Mouse (Mus musculus): ENCODE measurements at regions not wholly inside any gene's neighbourhood (a gene's known extent, or its start where the extent isn't known, plus 50 kb on each side); places are given as distances from the start of the nearest gene placed in this dataset.

- DNase-seq (ENCODE audit: extremely low spot score in 1 of 2, low spot score in 1 of 2), result peak in 1 of 2 experiments; percentile 9
Measured at GRCm38 (mm10) chr3:149246935-149247625, 256.7 kb upstream of the Adgrl2 start.

GRCm38 (mm10) chr3:149239664-149240063 is 249.3 kb upstream of the Adgrl2 start:
- DNase-seq (ENCODE audit: extremely low spot score in 1 of 2, low spot score in 1 of 2), result no peak

DNA sequence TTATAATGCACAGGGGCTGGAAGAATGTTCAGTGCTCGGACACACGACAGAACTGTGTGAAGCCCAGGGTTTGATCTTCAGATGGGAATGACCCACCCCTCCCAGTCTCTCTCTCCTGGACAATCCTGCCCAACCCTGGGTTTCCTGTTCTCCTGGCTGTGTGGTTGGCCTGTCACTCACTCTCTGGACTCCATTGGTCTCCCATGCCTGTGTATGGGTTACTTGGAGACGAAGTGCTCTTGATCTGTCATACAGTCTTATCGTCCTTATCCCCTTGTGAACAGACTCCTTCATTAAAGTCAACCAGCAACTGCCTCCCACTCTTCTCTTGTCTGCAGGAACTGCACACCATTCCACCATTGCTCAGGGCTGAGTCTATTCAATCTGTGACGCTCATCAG is 247.7 kb upstream of the Adgrl2 start:
- DNase-seq (ENCODE audit: extremely low spot score in 1 of 2, low spot score in 1 of 2), result no peak

DNA sequence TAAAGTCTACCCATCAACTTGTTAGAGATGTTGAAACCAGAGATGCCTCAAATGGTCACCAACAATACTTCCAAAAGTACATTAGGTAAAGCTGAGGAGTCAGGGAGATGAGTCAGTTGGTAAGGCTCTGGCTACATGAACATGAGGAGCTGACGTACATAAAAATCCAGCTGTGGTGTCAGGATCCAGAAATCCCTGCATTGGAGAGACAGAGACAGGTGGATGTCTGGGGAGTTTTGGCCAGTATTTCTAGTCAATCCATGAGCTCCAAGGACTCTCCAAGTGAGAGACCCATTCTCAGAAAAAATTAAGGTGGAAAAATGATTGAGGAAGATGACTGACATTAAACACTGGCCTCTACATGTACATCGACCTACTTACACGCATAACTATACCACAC is 244.8 kb upstream of the Adgrl2 start:
- no peak for DNase-seq (ENCODE audit: extremely low spot score in 1 of 2, low spot score in 1 of 2)

DNA sequence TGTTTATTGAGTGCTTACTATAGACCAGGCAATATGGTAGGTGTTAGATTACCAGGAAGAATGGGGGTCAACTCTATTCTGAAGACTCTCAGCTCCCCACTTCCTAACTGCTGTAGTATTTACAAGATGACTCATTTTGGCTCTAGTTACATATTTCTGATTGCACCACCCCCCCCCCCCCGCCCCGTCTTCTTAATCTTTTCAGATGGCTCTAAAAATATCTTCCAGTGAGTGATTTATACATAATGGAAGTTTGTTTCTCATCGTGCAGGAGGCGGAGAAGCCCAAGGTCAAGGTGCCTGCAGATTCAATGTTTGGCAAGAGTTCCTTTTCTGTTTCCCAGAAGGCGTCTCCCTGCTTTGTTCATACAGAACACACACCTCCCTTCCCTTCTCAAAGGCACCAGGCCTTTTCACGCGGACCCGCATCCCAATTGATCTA is 243.4 kb upstream of the Adgrl2 start:
- no peak for DNase-seq (ENCODE audit: extremely low spot score in 1 of 2, low spot score in 1 of 2)

GRCm38 (mm10) chr3:149233191-149233641 is 242.9 kb upstream of the Adgrl2 start:
- no peak for DNase-seq (ENCODE audit: extremely low spot score in 1 of 2, low spot score in 1 of 2)

GRCm38 (mm10) chr3:149231346-149231745 is 241.0 kb upstream of the Adgrl2 start:
- DNase-seq (ENCODE audit: extremely low spot score in 1 of 2, low spot score in 1 of 2), result no peak

DNA sequence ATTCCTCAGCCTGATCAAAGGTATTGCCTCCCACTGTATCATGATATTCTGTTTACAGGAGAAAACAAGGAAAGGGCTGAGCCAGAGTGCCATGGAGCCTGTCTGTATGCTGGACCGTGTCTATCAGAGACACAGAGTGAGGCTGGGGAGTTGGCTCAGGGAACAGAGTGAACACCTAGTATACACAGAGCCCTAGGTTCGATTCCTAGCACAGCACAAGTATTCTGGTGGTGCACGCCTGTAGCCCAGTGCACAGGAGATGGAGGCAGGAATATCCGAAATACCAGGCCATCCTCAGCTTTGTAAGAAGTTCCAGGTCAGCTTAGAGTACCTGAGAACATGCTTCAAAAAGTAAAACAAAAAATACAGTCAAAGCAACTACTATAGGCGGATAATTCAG is 237.2 kb upstream of the Adgrl2 start:
- DNase-seq (ENCODE audit: extremely low spot score in 1 of 2, low spot score in 1 of 2), result no peak

GRCm38 (mm10) chr3:149226723-149227122 is 236.4 kb upstream of the Adgrl2 start:
- no peak for DNase-seq (ENCODE audit: extremely low spot score in 1 of 2, low spot score in 1 of 2)

DNA sequence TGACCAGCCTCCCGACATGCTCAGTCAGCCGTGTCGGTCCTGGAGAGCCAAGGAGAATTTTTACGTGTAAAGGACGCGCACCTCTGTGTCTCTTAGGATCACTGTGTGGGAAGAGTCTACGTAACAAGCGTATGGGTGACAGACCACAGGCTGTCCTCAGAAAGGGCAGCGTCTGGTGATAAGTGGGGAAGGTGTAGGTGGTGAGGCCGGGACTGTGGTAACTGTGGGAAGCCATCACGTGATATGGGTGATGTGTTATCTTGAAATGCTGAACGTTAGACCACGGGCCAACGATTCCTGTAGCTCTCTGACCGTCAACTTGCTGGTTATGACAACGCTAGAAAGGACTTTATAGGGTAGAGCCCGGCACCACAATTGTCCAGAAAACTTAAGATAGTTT is 235.3 kb upstream of the Adgrl2 start:
- DNase-seq (ENCODE audit: extremely low spot score in 1 of 2, low spot score in 1 of 2), result no peak

DNA sequence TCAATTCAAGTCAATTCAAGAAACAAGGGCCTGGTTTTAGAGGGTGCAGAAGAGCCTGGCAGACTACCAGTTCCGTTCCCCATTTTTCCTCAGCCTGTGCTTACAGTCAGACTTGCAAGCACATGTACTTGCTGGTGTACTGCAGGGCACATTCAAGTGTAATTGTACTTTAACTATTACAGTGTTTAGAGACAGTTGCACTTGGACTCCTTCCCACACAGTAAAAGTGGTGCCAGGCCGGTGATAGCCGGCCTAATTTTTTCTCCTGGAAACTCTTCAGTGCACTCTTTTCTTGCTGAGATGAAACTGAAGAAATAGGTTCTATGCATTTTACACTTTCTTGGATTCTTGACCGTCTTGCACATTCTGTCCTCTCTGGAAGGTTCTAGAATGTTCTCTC is 233.9 kb upstream of the Adgrl2 start:
- DNase-seq (ENCODE audit: extremely low spot score in 1 of 2, low spot score in 1 of 2), result no peak

GRCm38 (mm10) chr3:149223776-149224175 is 233.4 kb upstream of the Adgrl2 start:
- DNase-seq (ENCODE audit: extremely low spot score in 1 of 2, low spot score in 1 of 2), result no peak

- DNase-seq (ENCODE audit: extremely low spot score in 1 of 2, low spot score in 1 of 2), result no peak
Measured at GRCm38 (mm10) chr3:149220958-149221357, 230.6 kb upstream of the Adgrl2 start.

DNA sequence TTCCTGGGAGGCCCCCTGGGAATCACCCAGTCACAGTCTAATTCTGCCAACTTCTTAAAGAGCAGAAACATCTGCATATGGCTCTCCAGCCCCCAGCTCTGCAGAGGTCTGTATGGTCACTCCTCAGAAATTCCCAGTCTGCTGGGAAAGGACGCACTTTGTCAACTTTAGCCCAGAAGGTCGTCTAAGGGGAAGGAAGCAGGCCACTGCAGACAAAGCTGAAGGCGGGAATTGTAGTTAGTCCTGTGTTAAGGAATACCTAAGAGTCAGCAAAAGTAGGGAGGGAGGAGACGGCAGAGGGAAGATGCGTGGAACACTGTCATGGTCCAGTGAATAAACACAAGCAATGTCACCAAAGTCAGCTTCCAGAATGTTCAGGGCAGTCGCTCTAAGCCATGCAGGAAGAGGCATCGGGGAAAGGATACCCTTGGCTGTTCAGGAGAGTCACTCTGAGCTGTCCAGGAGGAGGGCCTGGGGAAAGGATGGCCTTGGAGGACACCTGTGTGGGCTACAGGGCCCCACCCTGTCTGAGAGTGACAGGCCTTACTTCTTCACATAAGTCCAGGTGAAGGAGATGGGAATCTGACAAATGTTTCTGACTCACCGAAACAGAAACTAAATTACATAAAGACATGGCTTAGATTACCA is 230.1 kb upstream of the Adgrl2 start:
- DNase-seq (ENCODE audit: extremely low spot score in 1 of 2, low spot score in 1 of 2), result no peak

DNA sequence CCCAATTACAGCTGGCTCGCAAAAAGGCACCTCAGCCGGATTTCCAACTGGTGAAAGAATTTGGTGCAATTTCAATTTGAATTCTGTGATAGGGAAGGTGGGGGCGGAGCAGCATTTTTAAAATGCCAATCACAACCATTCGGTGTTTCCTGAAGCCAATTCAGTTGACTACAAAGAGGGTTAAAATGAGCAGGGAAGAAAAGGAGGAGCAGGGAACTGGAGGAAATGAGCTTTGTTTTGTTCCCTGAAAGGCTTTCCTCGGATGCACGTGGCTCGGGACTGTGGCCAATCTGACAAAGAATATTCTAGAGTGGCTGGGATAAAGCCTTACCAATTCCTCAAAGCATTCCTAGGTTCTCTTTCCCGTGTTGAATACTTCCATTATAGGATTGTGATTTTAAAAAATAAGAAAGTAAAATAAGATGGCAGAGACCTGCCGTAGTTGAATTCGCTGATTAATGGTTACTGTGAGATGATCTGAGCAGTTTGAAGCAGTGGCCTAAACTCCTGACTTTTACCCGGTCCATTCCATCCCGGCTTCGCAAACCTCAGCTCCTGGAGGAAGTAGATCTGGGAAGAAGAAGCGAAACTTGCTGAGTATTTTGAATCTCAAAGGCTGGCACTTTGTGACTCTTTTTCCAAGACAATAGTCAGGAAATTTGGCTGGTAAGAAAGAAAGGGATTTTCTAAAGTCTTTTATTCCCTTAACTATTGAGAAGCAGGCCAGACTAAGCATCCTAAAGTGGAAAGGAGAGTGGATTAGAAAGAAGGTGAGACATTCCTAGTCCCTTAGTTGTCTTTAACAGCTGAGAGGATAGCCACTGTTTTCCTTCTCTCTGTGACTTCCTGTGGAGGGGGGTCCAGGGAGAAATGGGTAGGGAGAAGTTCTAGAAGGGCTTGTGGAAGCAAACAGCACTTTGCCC is 229.3 kb upstream of the Adgrl2 start:
- no peak for DNase-seq (ENCODE audit: extremely low spot score in 1 of 2, low spot score in 1 of 2)

DNA sequence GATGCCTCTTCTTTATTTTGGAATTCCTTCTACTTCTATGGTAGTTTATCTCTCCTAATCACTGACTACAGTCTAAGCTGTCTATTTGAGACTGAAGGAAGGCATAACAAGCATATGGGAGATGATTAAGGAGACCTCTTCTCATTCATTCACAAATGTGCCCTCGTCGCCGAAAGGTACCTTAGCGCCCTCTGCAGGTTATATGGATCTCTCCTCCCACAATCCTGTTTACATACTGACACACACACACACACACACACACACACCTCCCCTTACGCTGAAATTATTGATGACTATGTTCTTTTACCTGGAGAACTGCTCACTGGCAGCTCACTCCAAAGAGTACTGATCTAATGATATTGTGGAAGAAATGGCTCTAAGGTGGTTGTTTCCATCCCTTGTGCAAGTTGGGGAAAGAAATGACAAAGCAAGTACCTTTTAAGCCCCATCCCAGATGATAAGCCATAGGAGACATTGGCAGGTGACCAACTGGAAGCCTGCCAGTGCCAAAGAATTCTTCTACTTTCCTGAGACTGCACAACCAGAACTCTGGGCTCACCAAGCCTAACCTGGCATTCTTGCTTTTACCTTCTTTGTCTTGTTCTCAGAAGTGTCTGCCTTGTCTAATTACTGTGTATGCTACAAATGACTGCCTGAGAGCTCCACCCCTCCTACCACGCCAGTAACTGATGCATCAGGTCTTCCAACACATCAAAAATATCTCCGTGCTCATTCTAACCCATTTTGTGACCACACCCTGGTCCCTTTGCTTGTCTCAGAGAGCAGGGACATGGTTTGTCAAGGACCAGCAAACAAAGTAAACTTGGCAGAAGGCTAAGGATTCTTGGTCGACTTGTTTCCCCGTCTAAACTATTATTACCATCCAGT is 227.8 kb upstream of the Adgrl2 start:
- no peak for DNase-seq (ENCODE audit: extremely low spot score in 1 of 2, low spot score in 1 of 2)

GRCm38 (mm10) chr3:149216759-149217400 is 226.5 kb upstream of the Adgrl2 start:
- peak in 1 of 2 experiments; percentile 24 for DNase-seq (ENCODE audit: extremely low spot score in 1 of 2, low spot score in 1 of 2)

- DNase-seq (ENCODE audit: extremely low spot score in 1 of 2, low spot score in 1 of 2), result no peak
Measured at GRCm38 (mm10) chr3:149215691-149216090, 225.3 kb upstream of the Adgrl2 start.

GRCm38 (mm10) chr3:149211909-149212308 is 221.6 kb upstream of the Adgrl2 start:
- no peak for DNase-seq (ENCODE audit: extremely low spot score in 1 of 2, low spot score in 1 of 2)

- DNase-seq (ENCODE audit: extremely low spot score in 1 of 2, low spot score in 1 of 2), result no peak
Measured at GRCm38 (mm10) chr3:149209260-149209659, 218.9 kb upstream of the Adgrl2 start.
